Mouse (Mus musculus) spleen, postnatal 10 days (tissue): ENCODE data around the gene Tubal3.

Experiments used
- DNase-seq, 2 experiments: peaks; one replicate each; pipeline ENCODE4 v3.0.0; 2021 to 2022; ENCODE audit warnings: low spot score in 2 of 2

Tubal3 gene

GRCm38 (mm10) chr13:3924483-3924882, 6.4 kb downstream of the Tubal3 start:
- no peak for DNase-seq

GRCm38 (mm10) chr13:3925632-3926031, 7.6 kb downstream of the Tubal3 start:
- DNase-seq, result no peak

- DNase-seq, result no peak
Measured at GRCm38 (mm10) chr13:3926046-3926445, 8.0 kb downstream of the Tubal3 start.

DNA sequence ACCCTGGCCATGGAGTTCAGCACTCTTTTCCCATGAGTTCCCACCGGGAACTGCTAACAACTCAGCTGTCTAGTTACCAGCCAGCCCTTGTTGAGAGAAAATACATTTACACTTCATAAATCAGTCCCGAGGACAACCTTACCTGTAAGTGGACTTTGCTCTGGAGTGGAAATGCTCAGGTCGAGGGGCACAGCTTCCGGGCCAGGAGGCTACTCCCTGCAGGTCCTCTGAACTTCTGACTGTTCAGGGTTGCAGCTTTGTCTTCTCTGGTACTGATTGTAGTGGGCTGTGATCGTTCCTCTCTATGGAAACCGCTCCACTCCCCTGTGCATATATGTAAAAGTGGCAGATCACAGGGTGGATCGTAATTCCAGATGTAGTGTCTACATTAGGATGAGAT, 26.6 kb downstream of the Tubal3 start:
- DNase-seq, result no peak

DNA sequence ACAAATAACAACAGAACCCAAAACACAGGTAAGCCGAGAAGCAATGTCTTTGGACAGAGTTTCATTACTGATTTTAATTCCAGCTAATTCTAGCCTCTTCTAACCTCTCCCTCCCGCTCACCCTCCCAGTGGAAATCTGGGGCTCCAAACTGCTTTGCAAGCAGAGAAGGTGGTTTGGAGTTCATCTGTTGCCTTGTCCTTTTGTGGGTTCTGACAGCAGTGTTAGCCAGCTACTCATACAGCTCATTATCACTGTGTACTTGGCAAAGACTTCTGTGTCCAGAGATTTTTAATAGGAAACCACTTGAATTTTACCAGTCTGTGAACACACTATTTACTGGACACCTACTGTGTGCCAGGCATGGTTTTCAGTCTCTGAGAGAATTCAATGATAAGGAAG, 27.2 kb downstream of the Tubal3 start, which contains the start of gene Ucn3:
Gene Ucn3, minus strand, starts transcription at position 101 of the 400 bp plus-strand sequence.
- no peak for DNase-seq

GRCm38 (mm10) chr13:3947267-3947666, 29.2 kb downstream of the Tubal3 start:
- no peak for DNase-seq

DNA sequence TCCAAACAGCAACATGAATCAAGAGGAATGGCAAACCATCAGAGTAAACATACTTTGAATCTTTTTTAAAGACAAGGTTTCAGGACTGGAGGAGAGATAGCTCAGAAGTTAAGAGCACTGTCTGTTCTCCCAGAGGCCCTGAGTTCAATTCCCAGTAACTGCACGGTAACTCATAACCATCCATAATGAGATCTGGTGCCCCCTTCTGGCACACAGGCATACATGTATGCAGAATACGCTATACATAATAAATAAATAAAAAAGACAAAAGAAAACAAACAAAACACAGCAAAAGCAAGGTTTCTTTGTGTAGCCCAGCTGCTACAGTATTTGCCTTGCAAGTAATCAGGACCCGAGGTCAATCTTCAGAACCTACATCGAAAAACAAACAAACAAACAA, 31.4 kb downstream of the Tubal3 start:
- DNase-seq, result no peak

- no peak for DNase-seq
Measured at GRCm38 (mm10) chr13:3951198-3951914, 33.3 kb downstream of the Tubal3 start.

GRCm38 (mm10) chr13:3968849-3969248, 50.8 kb downstream of the Tubal3 start:
- DNase-seq, result no peak
